Mouse (Mus musculus): ENCODE data around the gene Osbpl3.

GRCm38 (mm10) chr6:50329380-50329779 lies 126.6 kb downstream of the Osbpl3 start:
- no peak for TF ChIP-seq CTCF (IDR thresholded peaks at IDR 0.05; ENCODE audit: borderline replicate concordance, insufficient read depth, low read length)
- no peak for TF ChIP-seq POLR2A (IDR thresholded peaks at IDR 0.05; ENCODE audit: low read depth, low read length)

Data from embryonic fibroblast, embryonic 13.5 days (primary cell).